Mouse (Mus musculus) CH12.LX (cell line): Measurements from ENCODE around the gene Taldo1.

Source experiments
- CHD1 ChIP-seq: IDR thresholded peaks from 2 replicates; pipeline ENCODE4 v1.6.1; 2012; ENCODE audit warnings: low read depth, low read length, improper control_type of control experiment, inconsistent platforms
- CTCF ChIP-seq, 2 experiments: IDR thresholded peaks in 1 of 2; conservative IDR thresholded peaks in 1 of 2; 2 replicates each; pipeline ENCODE4 v1.5.1; 2011 to 2012; ENCODE audit warnings: low read depth in 2 of 2, low read length in 2 of 2, improper control_type of control experiment in 1 of 2, inconsistent platforms in 1 of 2, mild to moderate bottlenecking in 1 of 2, moderate library complexity in 1 of 2
- E2F4 ChIP-seq: IDR thresholded peaks from 2 replicates; pipeline ENCODE4 v1.6.1; 2011; ENCODE audit warnings: low read depth, low read length, improper control_type of control experiment; ENCODE audit not compliant: insufficient replicate concordance
- EP300 ChIP-seq: IDR thresholded peaks from 2 replicates; pipeline ENCODE4 v1.6.1; 2011; ENCODE audit warnings: low read length, improper control_type of control experiment
- ETS1 ChIP-seq: conservative IDR thresholded peaks from 2 replicates; pipeline ENCODE4 v1.6.1; 2012; ENCODE audit warnings: low read depth, mild to moderate bottlenecking, inconsistent platforms, low read length, improper control_type of control experiment, moderate library complexity
- JUN ChIP-seq: IDR thresholded peaks from 2 replicates; pipeline ENCODE4 v1.6.1; 2011; ENCODE audit warnings: low read depth, mild to moderate bottlenecking, low read length, improper control_type of control experiment, moderate library complexity; ENCODE audit not compliant: insufficient read depth
- MAX ChIP-seq: IDR thresholded peaks from 2 replicates; pipeline ENCODE4 v1.6.1; 2011; ENCODE audit warnings: low read length, improper control_type of control experiment
- POLR2A ChIP-seq: IDR thresholded peaks from 2 replicates; pipeline ENCODE4 v1.6.1; 2011; ENCODE audit warnings: low read depth, mild to moderate bottlenecking, improper control_type of control experiment, low read length
- RCOR1 ChIP-seq: conservative IDR thresholded peaks from 2 replicates; pipeline ENCODE4 v1.6.1; 2012; ENCODE audit warnings: low read depth, mild to moderate bottlenecking, inconsistent platforms, low read length, improper control_type of control experiment
- SMC3 ChIP-seq: IDR thresholded peaks from 2 replicates; pipeline ENCODE4 v1.6.1; 2011; ENCODE audit warnings: low read depth, low read length, improper control_type of control experiment
- TBP ChIP-seq: conservative IDR thresholded peaks from 2 replicates; pipeline ENCODE4 v1.6.1; 2011; ENCODE audit warnings: low read depth, low read length, improper control_type of control experiment
- ZC3H11A ChIP-seq: IDR thresholded peaks from 2 replicates; pipeline ENCODE4 v1.6.1; 2012; ENCODE audit warnings: low read depth, mild to moderate bottlenecking, inconsistent platforms, low read length, improper control_type of control experiment
- ZKSCAN1 ChIP-seq: IDR thresholded peaks from 2 replicates; pipeline ENCODE4 v1.6.1; 2012; ENCODE audit warnings: low read depth, inconsistent platforms, low read length, improper control_type of control experiment, borderline replicate concordance

- no peak for TF ChIP-seq CTCF (conservative IDR thresholded peaks at IDR 0.05 in 1 of 2, IDR thresholded peaks at IDR 0.05 in 1 of 2; ENCODE audit: low read depth in 2 of 2, low read length in 2 of 2)
- no peak for TF ChIP-seq TBP
- TF ChIP-seq E2F4, result no peak
- TF ChIP-seq CHD1, result no peak
- TF ChIP-seq POLR2A, result no peak
- no peak for TF ChIP-seq MAX
- no peak for TF ChIP-seq ZC3H11A
- no peak for TF ChIP-seq ZKSCAN1
- TF ChIP-seq SMC3, result no peak
- TF ChIP-seq JUN, result no peak
- no peak for TF ChIP-seq EP300
- no peak for TF ChIP-seq RCOR1
- no peak for TF ChIP-seq ETS1
These were observed 17.6 kb upstream of the Taldo1 start for GRCm38 (mm10) chr7:141374399-141374798.
